Mouse (Mus musculus) small intestine, adult 2 months (tissue): ENCODE results near the gene Msi2.

Experiments
- CTCF ChIP-seq: fragments of 200-500 bp; IDR thresholded peaks from 2 replicates; pipeline ENCODE4 v1.5.1; 2012; ENCODE audit warnings: low read depth, mild to moderate bottlenecking, control low read depth, inconsistent platforms, low read length, moderate library complexity, mixed read lengths; ENCODE audit not compliant: insufficient replicate concordance, insufficient read length; ENCODE audit errors: extremely low read depth
- POLR2A ChIP-seq: fragments of 200-500 bp; IDR thresholded peaks from 2 replicates; pipeline ENCODE4 v1.6.1; 2012; ENCODE audit warnings: low read depth, mild to moderate bottlenecking, control low read depth, inconsistent platforms, low read length, moderate library complexity

DNA sequence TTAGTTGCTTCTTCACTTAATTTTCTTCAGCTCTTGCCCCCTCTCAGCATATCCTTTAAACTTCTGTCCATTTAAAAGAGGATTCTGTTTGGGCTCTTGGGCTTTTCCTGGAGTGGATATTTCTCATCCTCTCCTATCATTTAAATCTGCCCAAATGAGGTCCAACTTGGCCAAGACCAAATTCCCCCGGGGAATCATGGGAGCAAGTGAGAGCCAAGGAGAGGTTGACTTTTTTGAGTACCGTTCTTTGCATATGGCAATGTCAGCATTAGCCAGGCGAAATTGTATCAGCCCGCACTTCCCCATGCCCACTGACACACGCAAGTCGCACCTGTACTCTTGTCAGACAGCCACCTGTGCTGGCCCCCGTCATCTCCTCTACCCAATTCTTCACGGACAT, 386.6 kb downstream of the Msi2 start:
- no peak for TF ChIP-seq POLR2A
- no peak for TF ChIP-seq CTCF
